Mouse (Mus musculus) cerebellum, adult 2 months (tissue): ENCODE results near the gene Gbe1. TPM values are rescaled to one million over a fixed set of nuclear protein-coding genes. Genes with fewer than 3 reads are reported as not detected.

Experiments used
- DNase-seq, 2 experiments: peaks; one replicate each; pipeline ENCODE4 v3.0.0; 2021
- H3K27ac ChIP-seq: fragments of 200-500 bp; 2 replicates; pipeline ENCODE4 v1.5.1; 2012; ENCODE audit warnings: low read length, control low read depth, inconsistent platforms; ENCODE audit not compliant: insufficient read depth
- H3K27me3 ChIP-seq: fragments of 200-500 bp; 2 replicates; pipeline ENCODE4 v1.6.1; 2012; ENCODE audit warnings: inconsistent platforms, mild to moderate bottlenecking, low read length, moderate library complexity; ENCODE audit not compliant: control insufficient read depth, insufficient read depth
- H3K4me1 ChIP-seq: fragments of 200-500 bp; 2 replicates; pipeline ENCODE4 v1.6.1; 2011; ENCODE audit warnings: low read length; ENCODE audit not compliant: control insufficient read depth, insufficient read depth
- H3K4me3 ChIP-seq: fragments of 200-500 bp; replicated peaks from 2 replicates; pipeline ENCODE3; 2011; ENCODE audit warnings: mild to moderate bottlenecking, low read depth, low read length, control low read depth; ENCODE audit not compliant: insufficient read depth
- CTCF ChIP-seq: fragments of 200-500 bp; IDR thresholded peaks from 2 replicates; pipeline ENCODE4 v1.5.1; 2011; ENCODE audit warnings: low read depth, mild to moderate bottlenecking, control low read depth, low read length, moderate library complexity, borderline replicate concordance; ENCODE audit not compliant: insufficient read depth
- POLR2A ChIP-seq: fragments of 200-500 bp; IDR thresholded peaks from 2 replicates; pipeline ENCODE4 v1.6.1; 2011; ENCODE audit warnings: low read length, control low read depth, borderline replicate concordance; ENCODE audit not compliant: insufficient read depth
- WGBS: fragments of 180-500 bp; shearing (Covaris S2); methylation state at CpG from one replicate; pipeline ENCODE4 v1.1.7; 2018; 5-methylcytosine and 5-hydroxymethylcytosine counted together
- polyA plus RNA-seq: library from polyadenylated mRNA; depleted of rRNA; stranded (reverse); fragments of >200 nt; gene quantifications from 2 replicates; pipeline ENCODE4 v1.2.3, GENCODE M21; 2012

Gbe1 gene
- polyA plus RNA-seq, 1 experiment: 10.2 TPM

GRCm38 (mm10) chr16:70602326-70602725, 288.6 kb downstream of the Gbe1 start:
- TF ChIP-seq CTCF (no peak), POLR2A (no peak)
- Histone ChIP-seq H3K27me3 (no peaks in the 10 kb centered on the region), H3K4me1 (no peaks in the 10 kb centered on the region), H3K4me3 (no peak overlapping the region), H3K27ac (no peak overlapping the region)
- no peak for DNase-seq
- WGBS: 84% methylated on average over 3 of the region's 3 CpGs

GRCm38 (mm10) chr16:70608358-70608757, 294.6 kb downstream of the Gbe1 start:
- H3K27ac ChIP-seq: no peak overlapping the region
- no peak overlapping the region for H3K4me3 ChIP-seq
- no peaks in the 10 kb centered on the region for H3K4me1 ChIP-seq
- H3K27me3 ChIP-seq: no peaks in the 10 kb centered on the region
- no peak for DNase-seq
- WGBS: 30% methylated on average over 2 of the region's 2 CpGs
- TF ChIP-seq CTCF (no peak), POLR2A (no peak)

DNA sequence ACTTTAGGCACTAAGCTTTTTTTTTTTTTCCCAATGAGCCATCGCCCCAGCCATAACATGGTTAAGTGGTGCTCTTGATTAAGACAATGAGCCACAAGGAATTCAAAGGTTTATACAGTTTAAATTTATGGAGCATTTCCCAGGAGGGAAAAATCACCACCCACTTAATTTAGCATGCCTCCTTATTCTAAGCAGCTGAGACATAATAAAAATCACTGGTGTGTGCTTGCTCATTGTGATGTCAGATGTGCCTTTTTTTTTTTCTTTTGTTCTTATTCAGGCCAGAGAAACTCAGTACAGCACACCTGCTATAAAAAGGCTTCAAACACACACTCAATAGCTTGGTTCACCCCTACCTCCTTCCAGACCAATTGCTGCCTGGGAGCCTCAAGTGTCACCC, 303.9 kb downstream of the Gbe1 start:
- no peaks in the 10 kb centered on the region for H3K4me1 ChIP-seq
- WGBS: 85% methylated on average over 1 of the region's 1 CpGs
- TF ChIP-seq CTCF (no peak), POLR2A (no peak)
- H3K27me3 ChIP-seq: no peaks in the 10 kb centered on the region
- DNase-seq: no peak
- no peak overlapping the region for H3K27ac ChIP-seq
- no peak overlapping the region for H3K4me3 ChIP-seq

- Histone ChIP-seq H3K4me1 (no peaks in the 10 kb centered on the region), H3K4me3 (no peak overlapping the region), H3K27ac (no peak overlapping the region), H3K27me3 (no peaks in the 10 kb centered on the region)
- no peak for DNase-seq
- TF ChIP-seq POLR2A (no peak), CTCF (no peak)
- 89% methylated on average over 3 of the region's 3 CpGs for WGBS
Measured at GRCm38 (mm10) chr16:70618168-70618567, 304.4 kb downstream of the Gbe1 start.
